Mouse (Mus musculus) spleen, postnatal 36 days (tissue): ENCODE measurements at regions not wholly inside any gene's neighbourhood (a gene's known extent, or its start where the extent isn't known, plus 50 kb on each side); places are given as distances from the start of the nearest gene placed in this dataset.

Experiments
- DNase-seq, 2 experiments: peaks; one replicate each; pipeline ENCODE4 v3.0.0; 2022; ENCODE audit warnings: low spot score in 2 of 2, mixed read lengths in 1 of 2

GRCm38 (mm10) chr2:30525295-30525694 lies 51.3 kb upstream of the Ier5l start:
- DNase-seq: no peak

- no peak for DNase-seq
Observed at GRCm38 (mm10) chr2:30525831-30526230, 51.8 kb upstream of the Ier5l start.

- DNase-seq: no peak
Observed at GRCm38 (mm10) chr2:30527495-30527894, 53.5 kb upstream of the Ier5l start.

GRCm38 (mm10) chr2:30532948-30533347 lies 58.9 kb upstream of the Ier5l start:
- DNase-seq: no peak

GRCm38 (mm10) chr2:30533367-30533766 lies 59.3 kb upstream of the Ier5l start:
- no peak for DNase-seq

GRCm38 (mm10) chr2:30534485-30534884 lies 60.4 kb upstream of the Cstad start:
- peak; percentile 10 to 11 for DNase-seq

- no peak for DNase-seq
Observed at GRCm38 (mm10) chr2:30539305-30539704, 55.5 kb upstream of the Cstad start.

GRCm38 (mm10) chr2:30541541-30541940 lies 53.3 kb upstream of the Cstad start:
- DNase-seq: no peak

GRCm38 (mm10) chr2:30544782-30545435 lies 49.9 kb upstream of the Cstad start:
- peak; percentile 76 to 80 for DNase-seq
